Mouse (Mus musculus): ENCODE results near the gene Vma21.

Gene Vma21

DNA sequence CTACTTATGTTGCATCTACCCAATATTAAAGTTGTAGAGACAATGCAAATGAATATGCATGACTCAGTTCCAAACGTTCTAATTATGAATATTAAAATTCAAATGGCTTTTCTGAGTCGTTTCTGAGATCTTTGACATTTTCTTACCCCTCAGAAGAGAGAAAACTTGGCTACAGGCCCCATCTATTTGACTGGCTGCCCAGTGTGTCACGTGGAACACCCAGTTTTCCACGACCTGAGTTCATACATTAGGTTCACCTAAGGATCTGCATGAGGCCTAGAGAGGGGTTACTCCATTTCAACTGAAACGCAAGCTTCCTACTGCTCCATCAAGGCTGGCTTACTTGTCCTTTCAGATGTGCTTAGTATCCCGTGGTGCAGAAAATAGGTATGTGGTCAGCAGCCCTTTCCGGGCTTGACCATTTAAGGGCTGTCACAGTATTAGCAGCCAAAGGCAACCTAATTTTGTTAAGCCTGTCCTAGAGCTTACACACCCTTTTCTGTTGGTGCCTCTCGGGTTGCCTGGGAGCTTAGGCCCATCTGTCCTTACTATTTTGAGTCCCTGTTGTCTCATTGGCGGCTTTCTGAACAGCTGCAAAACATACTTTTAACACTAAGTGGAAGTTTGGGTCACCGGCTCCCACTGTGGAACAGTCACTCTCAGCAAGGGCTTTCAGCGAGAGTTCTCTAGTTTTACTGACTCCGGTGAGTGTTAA lies at the start of gene Vma21:
TSS of gene Vma21 (plus strand) at position 294 of the 715 bp plus-strand sequence.
- DNase-seq (ENCODE audit: low spot score) = peak; percentile 38

DNA sequence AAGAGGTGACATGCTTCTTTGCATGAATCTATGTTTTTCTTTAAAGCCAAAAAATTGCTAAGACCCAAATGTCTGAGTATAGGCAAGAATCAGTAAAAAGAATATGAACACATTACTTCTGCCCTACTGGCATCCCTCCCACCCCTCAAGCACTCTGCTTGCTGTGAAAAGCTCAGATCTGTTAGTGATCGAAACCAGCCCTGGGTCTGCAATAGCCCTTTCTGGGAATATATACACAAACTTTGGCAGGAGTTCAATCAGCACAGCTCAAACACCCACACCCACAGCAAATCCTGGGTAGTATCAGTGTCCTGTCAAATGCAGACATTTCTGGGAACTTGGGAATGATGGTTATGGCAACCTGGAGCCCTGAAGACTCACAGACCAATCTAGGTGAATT lies 47.8 kb upstream of the Vma21 start:
- no peak for DNase-seq (ENCODE audit: low spot score)

DNA sequence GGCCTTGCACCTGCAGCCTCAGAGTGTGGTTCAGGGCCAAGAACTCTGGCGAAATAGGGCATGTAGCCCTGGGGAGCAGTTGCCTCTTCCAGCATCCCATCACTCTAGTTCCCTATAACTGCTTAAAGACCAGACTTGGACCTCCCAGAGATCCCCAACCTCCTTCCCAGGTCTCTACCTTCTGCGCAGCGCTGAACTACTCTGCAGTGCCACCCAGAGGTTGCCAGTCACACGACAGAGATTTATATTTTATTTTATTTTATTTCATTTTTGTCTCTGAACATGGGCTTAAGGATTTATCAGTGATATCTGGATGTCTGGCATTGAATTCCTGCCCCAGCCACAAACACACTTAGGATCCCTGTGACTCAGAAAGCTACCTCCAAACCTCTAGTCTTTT lies 24.6 kb upstream of the Vma21 start:
- peak; percentile 36 for DNase-seq (ENCODE audit: low spot score)

DNA sequence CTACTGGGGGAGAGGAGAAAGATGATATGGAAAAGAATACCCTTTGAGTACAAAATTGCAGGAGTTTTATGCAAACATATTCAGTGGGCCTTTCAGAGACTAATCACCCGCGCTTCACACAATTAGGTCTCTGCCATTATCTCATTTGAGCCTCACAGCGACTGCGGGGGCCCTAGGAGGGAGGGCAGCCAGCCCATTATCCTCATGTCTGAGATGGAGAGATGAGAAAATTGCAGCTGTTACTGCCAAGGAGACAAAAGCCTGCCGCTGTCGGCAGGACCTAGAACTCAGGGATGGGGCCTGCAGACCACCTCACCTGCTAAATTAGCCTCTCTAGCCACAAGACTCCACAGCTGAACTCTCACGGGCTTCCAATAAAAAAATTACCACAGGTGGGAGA lies 18.0 kb upstream of the Vma21 start:
- no peak for DNase-seq (ENCODE audit: low spot score)

DNA sequence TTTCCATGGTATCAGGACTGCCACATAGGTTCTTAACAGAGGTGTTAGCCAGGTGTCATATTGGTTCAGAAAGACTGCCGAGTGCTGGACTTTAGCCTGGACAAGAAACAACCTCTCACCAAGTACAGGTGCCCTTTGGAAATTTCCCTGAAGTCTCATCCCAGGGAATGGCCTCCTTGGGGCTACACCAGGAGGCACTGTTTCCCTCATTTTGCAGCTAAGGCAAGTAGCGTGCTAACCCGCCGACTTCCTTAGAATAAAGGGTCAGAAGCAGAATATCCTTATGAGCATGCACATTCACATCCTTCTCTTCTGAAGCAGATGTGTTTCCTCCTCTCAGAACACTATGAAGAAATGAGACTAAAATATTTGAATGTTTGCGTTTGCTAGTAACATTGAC lies 16.8 kb upstream of the Vma21 start:
- peak; percentile 42 for DNase-seq (ENCODE audit: low spot score)

DNA sequence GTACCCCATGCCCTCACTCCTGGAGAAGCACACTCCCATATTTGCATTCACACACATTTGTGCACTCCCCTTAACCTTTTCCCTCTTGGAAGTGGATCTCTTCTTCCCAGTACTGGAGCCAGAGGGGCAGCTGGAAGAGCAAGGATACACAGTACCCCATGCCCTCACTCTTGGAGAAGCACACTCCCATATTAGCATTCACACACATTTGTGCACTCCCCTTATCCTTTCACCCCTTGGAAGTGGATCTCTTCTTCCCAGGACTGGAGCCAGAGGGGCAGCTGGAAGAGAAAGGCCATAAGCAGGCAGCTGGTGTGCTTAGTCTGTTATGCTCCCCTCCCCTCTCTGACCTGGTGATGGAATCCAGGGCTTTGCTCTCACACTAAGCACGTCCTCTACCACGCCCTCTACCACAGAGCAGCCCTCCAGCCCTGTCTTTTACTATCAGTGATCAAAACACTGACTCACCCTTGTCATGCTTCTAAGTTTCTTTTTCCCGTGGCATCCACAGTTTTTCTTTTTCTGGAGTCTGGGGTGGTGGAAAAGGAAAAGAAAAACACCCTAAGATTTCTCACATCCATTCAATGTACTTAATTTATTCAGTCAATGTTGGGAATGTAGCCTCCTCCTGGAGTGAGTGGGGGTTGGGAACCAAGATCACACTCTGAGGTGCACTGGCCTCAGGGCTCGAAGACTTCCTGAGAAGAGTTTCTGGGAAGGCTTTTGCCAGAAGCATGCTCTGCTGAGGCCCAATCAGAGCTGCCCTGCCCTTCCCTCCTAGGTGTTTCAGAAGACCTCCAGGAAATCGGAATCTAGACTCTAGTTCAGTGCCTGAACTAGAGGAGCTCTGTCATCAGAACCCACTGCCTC lies 3.5 kb upstream of the Vma21 start:
- DNase-seq (ENCODE audit: low spot score) = no peak

DNA sequence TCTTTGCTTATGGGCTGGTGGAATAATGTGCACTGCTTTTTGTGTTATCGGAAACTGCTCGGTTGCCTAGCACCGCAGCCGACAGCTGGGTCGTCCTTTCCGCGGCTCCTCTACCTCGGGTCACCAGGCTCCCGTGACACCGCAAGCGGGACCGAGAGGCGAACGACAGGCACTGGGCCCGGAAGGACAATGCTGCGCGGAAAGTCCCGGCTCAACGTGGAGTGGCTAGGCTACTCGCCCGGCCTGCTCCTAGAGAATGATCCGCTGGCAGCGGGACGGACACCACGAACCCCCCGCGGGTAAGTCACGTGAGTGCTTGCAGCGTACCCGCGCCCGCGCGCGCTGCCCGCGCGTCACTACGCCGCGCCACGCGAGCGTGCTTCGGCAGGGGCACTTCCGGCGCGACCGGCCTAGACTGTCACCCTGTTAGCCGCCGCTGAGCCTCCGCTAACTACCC lies 705 bp downstream of the Vma21 start:
- DNase-seq (ENCODE audit: low spot score) = peak; percentile 84

DNA sequence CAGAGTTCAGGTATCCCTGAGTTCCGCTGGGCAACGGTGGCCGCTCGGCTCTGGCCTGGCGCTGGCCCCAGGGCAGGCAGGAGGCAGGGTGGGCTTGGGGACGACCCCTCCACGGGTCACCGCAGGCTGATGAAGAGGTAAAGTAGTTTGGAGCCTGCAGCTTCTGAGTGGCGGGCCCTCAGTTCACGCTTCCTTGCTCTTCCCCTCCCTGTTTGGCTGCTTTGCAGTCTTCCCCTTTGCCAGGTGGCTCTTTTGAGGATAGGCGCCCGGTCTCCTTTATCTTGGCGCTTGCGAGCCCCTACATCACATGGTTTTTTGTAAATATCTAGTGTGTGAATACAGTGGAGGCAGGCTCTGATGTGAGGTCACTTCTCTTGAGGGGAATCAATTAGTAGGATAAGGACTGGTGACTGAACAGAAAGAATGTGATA lies 1.2 kb downstream of the Vma21 start:
- DNase-seq (ENCODE audit: low spot score) = no peak

DNA sequence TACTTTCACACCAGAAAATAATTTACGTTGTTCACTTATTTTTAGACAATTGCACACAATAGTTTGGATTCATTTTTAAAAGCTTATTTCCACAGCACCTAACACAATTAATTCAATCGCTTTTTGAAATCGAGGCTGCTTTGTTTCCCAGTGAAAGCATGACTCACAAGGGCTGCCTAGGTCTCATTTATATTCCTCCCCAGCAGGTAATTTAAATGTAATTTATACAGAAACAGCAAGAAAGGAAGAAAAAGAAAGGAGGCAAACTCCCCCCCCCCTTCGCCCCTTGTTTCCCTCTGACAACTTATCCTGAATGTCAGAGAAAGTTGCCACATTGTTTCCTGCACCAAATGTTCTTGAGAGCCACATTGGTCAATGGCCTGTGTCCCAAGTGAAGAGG lies 23.2 kb downstream of the Vma21 start:
- DNase-seq (ENCODE audit: low spot score) = no peak

DNA sequence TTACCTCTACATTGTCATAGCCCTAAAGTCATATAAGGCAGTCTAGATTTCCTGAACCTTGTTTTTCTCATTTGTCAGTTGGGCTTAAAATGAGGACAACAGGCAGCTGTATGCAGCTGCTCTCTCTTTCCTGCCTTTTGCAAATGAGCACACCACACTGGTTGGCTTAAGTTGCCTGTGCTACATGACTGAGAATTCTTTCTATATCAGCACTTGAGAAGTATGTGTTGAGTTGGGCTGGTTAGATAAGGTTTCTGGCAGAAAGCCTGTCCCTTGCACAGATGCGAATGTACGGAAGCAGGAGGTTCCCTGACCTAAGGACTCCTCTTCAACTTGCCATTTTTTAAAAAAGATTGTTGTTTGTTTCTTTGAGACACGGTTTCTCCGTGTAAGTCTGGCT lies 31.0 kb downstream of the Vma21 start:
- no peak for DNase-seq (ENCODE audit: low spot score)

DNA sequence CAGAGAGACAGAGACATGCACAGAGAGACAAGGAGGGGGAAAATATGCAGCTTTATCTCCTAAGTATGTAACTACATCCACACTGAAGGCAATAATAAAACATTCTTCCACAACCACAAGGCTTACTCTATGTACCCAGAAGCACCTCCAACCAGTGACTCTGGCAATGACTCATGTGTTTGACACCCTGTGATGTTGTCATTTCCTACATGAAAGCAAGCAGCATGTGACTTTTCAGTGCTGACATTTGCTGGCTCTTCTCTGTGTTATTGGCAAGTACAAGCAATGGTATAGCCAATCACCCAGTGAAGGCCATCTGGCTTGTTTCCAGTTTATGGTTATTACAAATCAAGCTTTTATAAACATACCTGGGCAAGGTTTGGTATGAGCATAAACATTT lies 38.1 kb downstream of the Vma21 start:
- no peak for DNase-seq (ENCODE audit: low spot score)
